Mouse (Mus musculus) lung, embryonic 14.5 days (tissue): ENCODE measurements around the gene Pipox. TPM values are rescaled to one million over a fixed set of nuclear protein-coding genes. Genes with fewer than 3 reads are reported as not detected.

Experiments
- ATAC-seq: fragments of 200-750 bp; cut with Nextera tagmentation; 2 replicates; pipeline ENCODE4 v1.8.0; 2017; ENCODE audit warnings: mild to moderate bottlenecking, moderate TSS enrichment, moderate library complexity; ENCODE audit not compliant: insufficient read depth
- DNase-seq: peaks from one replicate; pipeline ENCODE4 v3.0.0-alpha.2; 2015
- H3K27ac ChIP-seq: fragments of 300-500 bp; sonication (generic); 2 replicates; pipeline ENCODE4 v1.5.1; 2014; ENCODE audit warnings: low read depth, mild to moderate bottlenecking, moderate library complexity
- H3K27me3 ChIP-seq: fragments of 300-500 bp; sonication (generic); 2 replicates; pipeline ENCODE4 v1.6.1; 2014; ENCODE audit warnings: low read length, control low read depth; ENCODE audit not compliant: insufficient read depth
- H3K36me3 ChIP-seq: fragments of 300-500 bp; sonication (generic); 2 replicates; pipeline ENCODE4 v1.6.1; 2014; ENCODE audit warnings: control low read depth; ENCODE audit not compliant: insufficient read depth
- H3K4me1 ChIP-seq: fragments of 300-500 bp; sonication (generic); 2 replicates; pipeline ENCODE4 v1.6.1; 2014; ENCODE audit warnings: antibody characterized with exemption, control low read depth; ENCODE audit not compliant: insufficient read depth
- H3K4me2 ChIP-seq: fragments of 300-500 bp; sonication (generic); 2 replicates; pipeline ENCODE4 v1.6.1; 2014; ENCODE audit warnings: mild to moderate bottlenecking
- H3K4me3 ChIP-seq: fragments of 300-500 bp; sonication (generic); 2 replicates; pipeline ENCODE4 v1.5.1; 2014; ENCODE audit warnings: low read depth, low read length
- H3K9ac ChIP-seq: fragments of 300-500 bp; sonication (generic); 2 replicates; pipeline ENCODE4 v1.6.1; 2014
- H3K9me3 ChIP-seq: fragments of 300-500 bp; sonication (generic); 2 replicates; pipeline ENCODE4 v1.6.1; 2016; ENCODE audit warnings: low read depth, low read length, control low read depth
- CTCF ChIP-seq: IDR thresholded peaks from 2 replicates; pipeline ENCODE4 v1.5.1; 2016; ENCODE audit warnings: antibody characterized with exemption, low read depth
- WGBS: fragments of 180-500 bp; shearing (Covaris S2); extraction: QIAGEN DNeasy Blood & Tissue Kit; methylation state at CpG from one replicate; pipeline ENCODE4 v1.1.7; 2014; 5-methylcytosine and 5-hydroxymethylcytosine counted together
- polyA plus RNA-seq: library from polyadenylated mRNA; unstranded; fragments of >200 nt; fragmentation: Nextera tagmentation; extraction: Ambion mirVana; gene quantifications from 2 replicates; pipeline ENCODE4 v1.2.1, GENCODE M21; 2014

Gene Pipox
- polyA plus RNA-seq, 1 experiment from 2014 or later = 1.6 TPM

GRCm38 (mm10) chr11:77900187-77900586 lies 6.3 kb upstream of the Pipox start:
- no peaks in the 10 kb centered on the region for H3K36me3 ChIP-seq
- no peak for ATAC-seq
- H3K4me1 ChIP-seq = peaks cover 26% of the 10 kb centered on the region
- no peak overlapping the region for H3K4me2 ChIP-seq
- H3K4me3 ChIP-seq = no peak overlapping the region
- DNase-seq = no peak
- peak overlapping the region; percentile 69; the same call in 1 of the 2 replicates for H3K27ac ChIP-seq
- TF ChIP-seq CTCF = no peak
- H3K9ac ChIP-seq = no peak overlapping the region
- no peaks in the 10 kb centered on the region for H3K9me3 ChIP-seq
- WGBS = 81% methylated on average over 3 of the region's 3 CpGs
- H3K27me3 ChIP-seq = peaks cover 9% of the 10 kb centered on the region; the same call in 1 of the 2 replicates

GRCm38 (mm10) chr11:77896820-77897805 lies 3.2 kb upstream of the Pipox start:
- Histone ChIP-seq H3K36me3 (no peaks in the 10 kb centered on the region), H3K27ac (no peak overlapping the region), H3K4me1 (peaks cover 28% of the 10 kb centered on the region), H3K4me2 (peak overlapping the region; percentile 39), H3K27me3 (peaks cover 9% of the 10 kb centered on the region; the same call in 1 of the 2 replicates), H3K4me3 (no peak overlapping the region), H3K9ac (no peak overlapping the region), H3K9me3 (no peaks in the 10 kb centered on the region)
- WGBS = 18% methylated on average over 23 of the region's 23 CpGs
- DNase-seq = no peak
- TF ChIP-seq CTCF = no peak
- ATAC-seq = no peak

GRCm38 (mm10) chr11:77896480-77896819 lies 2.6 kb upstream of the Pipox start:
- Histone ChIP-seq H3K36me3 (no peaks in the 10 kb centered on the region), H3K4me3 (no peak overlapping the region), H3K4me2 (peak overlapping the region; percentile 39), H3K9ac (no peak overlapping the region), H3K27ac (no peak overlapping the region), H3K27me3 (peaks cover 9% of the 10 kb centered on the region; the same call in 1 of the 2 replicates), H3K4me1 (peaks cover 21% of the 10 kb centered on the region), H3K9me3 (no peaks in the 10 kb centered on the region)
- no peak for ATAC-seq
- no peak for TF ChIP-seq CTCF
- no peak for DNase-seq
- WGBS = 42% methylated on average over 6 of the region's 6 CpGs

- no peak for TF ChIP-seq CTCF
- DNase-seq = no peak
Measured at GRCm38 (mm10) chr11:77896011-77896410, 2.1 kb upstream of the Pipox start.

GRCm38 (mm10) chr11:77894967-77895366 lies 1.1 kb upstream of the Pipox start:
- Histone ChIP-seq H3K27ac (no peak overlapping the region), H3K4me3 (no peak overlapping the region), H3K4me1 (peaks cover 21% of the 10 kb centered on the region), H3K27me3 (peaks cover 9% of the 10 kb centered on the region; the same call in 1 of the 2 replicates), H3K4me2 (no peak overlapping the region), H3K9ac (no peak overlapping the region), H3K36me3 (no peaks in the 10 kb centered on the region), H3K9me3 (no peaks in the 10 kb centered on the region)
- 84% methylated on average over 2 of the region's 2 CpGs for WGBS
- ATAC-seq (no peak), DNase-seq (no peak)
- no peak for TF ChIP-seq CTCF

More at GRCm38 (mm10) chr11:77896011-77896410, 2.1 kb upstream of the Pipox start:
- Histone ChIP-seq H3K9me3 (no peaks in the 10 kb centered on the region), H3K9ac (no peak overlapping the region), H3K4me1 (peaks cover 21% of the 10 kb centered on the region), H3K27ac (no peak overlapping the region), H3K4me2 (no peak overlapping the region), H3K27me3 (peaks cover 9% of the 10 kb centered on the region; the same call in 1 of the 2 replicates), H3K36me3 (no peaks in the 10 kb centered on the region), H3K4me3 (no peak overlapping the region)
- 63% methylated on average over 9 of the region's 9 CpGs for WGBS
- ATAC-seq = no peak

- H3K4me3 ChIP-seq = no peak overlapping the region
- H3K36me3 ChIP-seq = no peaks in the 10 kb centered on the region
- DNase-seq (no peak), ATAC-seq (no peak)
- 41% methylated on average over 6 of the region's 6 CpGs for WGBS
- H3K27me3 ChIP-seq = peaks cover 9% of the 10 kb centered on the region; the same call in 1 of the 2 replicates
- peak overlapping the region; percentile 75 for H3K27ac ChIP-seq
- H3K9ac ChIP-seq = peak overlapping the region; percentile 24; the same call in 1 of the 2 replicates
- no peaks in the 10 kb centered on the region for H3K9me3 ChIP-seq
- H3K4me2 ChIP-seq = peak overlapping the region; percentile 41
- TF ChIP-seq CTCF = no peak
- H3K4me1 ChIP-seq = peaks cover 21% of the 10 kb centered on the region
Measured at GRCm38 (mm10) chr11:77893283-77893682, 613 bp downstream of the Pipox start.

- Histone ChIP-seq H3K27me3 (peaks cover 9% of the 10 kb centered on the region; the same call in 1 of the 2 replicates), H3K27ac (no peak overlapping the region), H3K4me3 (no peak overlapping the region), H3K4me1 (peaks cover 21% of the 10 kb centered on the region), H3K4me2 (no peak overlapping the region), H3K9ac (no peak overlapping the region), H3K9me3 (no peaks in the 10 kb centered on the region), H3K36me3 (no peaks in the 10 kb centered on the region)
- DNase-seq (no peak), ATAC-seq (no peak)
- no peak for TF ChIP-seq CTCF
- WGBS = 24% methylated on average over 5 of the region's 5 CpGs
Measured at GRCm38 (mm10) chr11:77892883-77893282, 1.0 kb downstream of the Pipox start.
